Mouse (Mus musculus) cerebellum, adult 9-11 months (tissue): Measurements from ENCODE around the gene Syt2.

Experiments
- DNase-seq: peaks from one replicate; pipeline ENCODE4 v3.0.0; 2022

Syt2 gene

DNA sequence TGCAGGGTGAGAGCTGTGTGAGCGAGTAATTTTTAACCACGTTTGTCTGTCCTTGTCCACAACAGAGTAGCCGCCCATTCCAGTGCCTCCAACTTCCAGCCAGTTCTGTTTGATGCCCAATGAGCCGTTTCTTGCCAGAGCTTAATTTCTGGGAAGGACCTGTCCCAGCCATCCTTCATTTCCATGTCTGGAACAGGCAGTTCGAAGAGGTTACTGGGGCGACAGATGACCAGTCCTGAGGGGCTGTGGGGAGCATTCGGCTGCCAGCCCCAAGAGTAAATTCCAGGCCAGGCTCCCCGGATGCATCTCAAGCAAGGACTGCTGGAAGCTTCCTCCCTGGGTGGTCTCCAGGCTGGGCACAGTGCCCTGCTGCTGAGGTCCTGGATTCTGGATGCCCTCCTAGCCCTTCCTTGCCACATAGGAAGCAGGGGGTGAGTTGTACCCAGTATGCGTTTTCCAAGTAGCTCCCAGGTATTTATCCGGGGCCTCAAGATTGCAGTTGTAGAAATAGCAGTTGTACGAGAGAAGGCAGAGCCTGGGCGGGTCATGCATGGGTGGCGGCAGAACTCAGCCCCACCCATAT lies 4.9 kb downstream of the Syt2 start:
- DNase-seq, result peak; percentile 77

DNA sequence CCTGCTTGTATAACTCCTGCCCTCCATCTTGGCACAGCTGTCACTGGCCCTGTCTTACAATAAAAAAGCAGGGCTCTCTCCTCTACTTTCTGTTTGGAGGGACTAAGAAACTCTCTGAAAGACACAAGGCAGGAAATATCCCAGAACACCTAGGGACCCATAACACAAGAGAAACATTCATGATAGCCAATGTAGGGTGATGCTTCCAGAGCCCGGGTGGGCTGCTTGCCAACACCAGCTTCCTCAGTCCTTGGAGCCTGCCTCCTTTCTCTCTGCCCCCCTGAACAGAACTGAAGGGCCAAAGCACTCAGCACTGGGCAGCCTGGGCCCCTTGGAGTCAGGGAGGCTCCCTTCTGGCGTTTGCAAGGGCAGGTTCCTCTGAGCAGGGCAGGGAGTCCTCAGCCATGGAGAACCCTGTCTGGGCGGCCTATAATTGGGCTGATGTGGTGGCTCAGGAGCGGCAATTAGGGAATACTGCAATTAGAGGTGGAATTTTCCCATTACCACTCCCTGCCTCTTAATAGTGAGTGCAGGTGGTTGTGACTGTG lies 5.4 kb downstream of the Syt2 start:
- DNase-seq, result peak; percentile 76

GRCm38 (mm10) chr1:134653603-134654257 lies 7.3 kb downstream of the Syt2 start:
- DNase-seq, result no peak

- no peak for DNase-seq
Measured at GRCm38 (mm10) chr1:134658841-134659240, 12.4 kb downstream of the Syt2 start.

DNA sequence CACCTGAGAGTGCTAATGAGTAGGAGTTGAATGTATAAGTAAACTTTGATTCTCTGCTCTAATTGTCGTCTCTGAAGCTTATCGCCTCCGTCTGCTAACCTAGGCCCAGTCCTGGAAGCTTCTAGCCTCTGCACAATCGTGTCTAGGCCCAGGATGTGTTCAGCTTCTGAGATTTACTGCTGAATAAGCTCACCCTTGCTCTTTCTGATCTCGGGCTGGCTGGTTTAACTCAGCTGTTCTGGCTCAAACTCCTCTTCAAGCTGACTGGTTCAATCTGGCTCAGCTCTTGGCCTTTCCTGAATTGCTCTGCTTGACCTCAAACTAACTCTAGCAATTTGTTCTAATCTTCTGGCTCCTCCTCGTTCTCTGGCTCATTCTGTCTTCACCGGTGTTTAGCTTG lies 13.7 kb downstream of the Syt2 start:
- DNase-seq, result no peak

GRCm38 (mm10) chr1:134671234-134672070 lies 25.0 kb downstream of the Syt2 start:
- DNase-seq, result no peak

DNA sequence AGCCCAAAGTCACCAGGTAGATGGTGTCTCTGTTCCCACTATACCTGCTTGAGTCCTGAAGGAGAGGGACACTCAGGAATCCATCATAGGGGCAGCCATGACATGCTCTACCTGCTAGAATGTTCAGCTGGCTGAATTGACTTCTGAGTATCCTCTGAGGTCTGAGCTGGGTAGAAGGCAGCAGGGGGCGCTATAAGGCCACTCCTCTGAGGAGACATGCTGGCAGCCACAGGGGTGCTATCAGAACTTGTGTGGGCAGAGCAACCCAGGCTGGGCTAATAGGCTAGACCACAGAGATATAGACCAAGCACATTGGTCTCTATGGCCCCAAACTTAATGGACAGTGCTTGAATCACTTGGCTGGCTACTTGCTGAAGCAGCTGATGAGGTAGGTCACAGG lies 27.8 kb downstream of the Syt2 start:
- DNase-seq, result peak; percentile 67

DNA sequence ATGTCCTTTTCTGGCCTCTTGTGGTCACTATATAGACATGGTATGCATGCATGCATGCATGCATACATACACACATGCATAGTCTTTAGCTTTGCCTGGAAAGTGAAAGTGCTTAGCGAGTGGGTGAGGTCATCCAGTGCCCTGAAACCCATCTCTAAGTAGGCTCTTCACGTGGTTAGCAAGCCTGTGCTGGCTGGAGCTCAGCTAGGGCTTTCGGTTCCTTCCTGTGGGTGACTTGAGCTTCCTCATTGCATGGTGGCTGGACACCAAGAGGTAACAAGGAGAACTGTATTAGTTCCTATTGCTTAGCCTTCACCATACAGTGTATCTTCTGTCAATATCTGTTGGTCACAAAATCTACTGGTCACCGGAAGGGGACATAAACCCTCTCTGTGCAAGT lies 33.0 kb downstream of the Syt2 start:
- DNase-seq, result no peak

DNA sequence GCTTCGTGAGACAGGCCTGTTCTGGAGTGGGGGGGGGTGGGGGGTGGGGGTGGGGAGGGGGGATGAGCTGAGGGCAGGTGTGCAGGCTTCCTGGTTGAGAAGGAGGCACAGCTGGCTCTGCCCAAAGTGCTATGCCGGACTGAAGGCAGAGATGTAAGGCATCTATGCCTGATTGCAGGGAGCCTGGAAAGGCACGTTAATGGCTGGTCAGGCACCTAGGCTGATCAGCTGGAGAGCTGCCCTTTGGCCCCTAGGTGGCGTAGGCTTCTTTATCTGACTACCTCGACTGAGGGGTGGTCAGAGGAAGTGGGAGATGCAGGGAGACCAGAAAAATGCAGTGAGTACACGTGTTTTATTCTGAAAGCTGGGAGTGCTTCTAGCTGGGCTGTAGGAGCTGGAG lies 34.1 kb downstream of the Syt2 start:
- peak; percentile 28 for DNase-seq

DNA sequence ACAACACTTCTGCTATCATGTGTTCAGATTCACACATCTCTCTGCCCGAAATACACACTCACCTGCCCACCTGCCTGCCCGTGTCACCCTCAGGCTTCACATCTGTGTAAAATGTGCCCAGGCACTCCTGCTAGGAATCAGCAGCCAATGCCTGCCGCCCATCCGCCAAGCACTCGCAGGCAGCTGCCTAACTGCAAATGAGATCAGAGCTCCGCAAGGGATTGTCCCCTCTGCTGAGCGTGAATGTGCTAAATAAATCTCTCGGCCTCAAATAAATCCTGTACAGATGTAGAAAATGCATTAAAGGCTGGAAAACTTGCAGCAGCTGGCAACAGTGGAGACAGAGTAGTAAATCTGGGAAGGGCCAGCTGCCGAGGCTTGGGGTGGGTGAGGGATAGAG lies 36.0 kb downstream of the Syt2 start:
- no peak for DNase-seq

DNA sequence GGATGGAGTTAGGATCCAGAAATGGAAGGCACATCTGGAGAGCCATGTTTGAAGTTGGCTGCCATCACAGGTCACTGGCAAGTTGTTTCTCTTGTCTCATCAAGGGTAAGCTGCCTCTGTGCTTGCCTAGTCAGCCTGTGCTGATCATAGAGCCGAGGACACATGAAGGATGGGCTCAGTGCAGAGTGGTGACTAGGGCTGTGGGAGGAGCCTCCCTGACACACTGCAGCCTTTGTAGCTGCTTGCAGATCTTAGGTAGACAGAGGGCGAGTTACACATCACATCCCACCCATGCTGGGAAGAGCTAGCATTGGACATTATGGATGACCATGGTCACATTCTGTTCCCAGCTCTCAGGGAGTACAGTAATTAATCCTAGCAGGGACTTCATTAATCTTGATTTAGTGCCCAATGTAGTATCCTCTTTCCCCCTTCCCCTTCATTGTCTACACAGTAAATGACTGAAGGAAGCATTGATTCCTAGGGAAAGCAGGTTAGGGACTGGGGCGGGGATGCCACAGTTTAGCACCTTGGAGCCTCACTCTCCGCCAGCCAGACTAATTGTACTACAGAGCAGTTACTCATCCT lies 40.5 kb downstream of the Syt2 start:
- DNase-seq, result no peak

DNA sequence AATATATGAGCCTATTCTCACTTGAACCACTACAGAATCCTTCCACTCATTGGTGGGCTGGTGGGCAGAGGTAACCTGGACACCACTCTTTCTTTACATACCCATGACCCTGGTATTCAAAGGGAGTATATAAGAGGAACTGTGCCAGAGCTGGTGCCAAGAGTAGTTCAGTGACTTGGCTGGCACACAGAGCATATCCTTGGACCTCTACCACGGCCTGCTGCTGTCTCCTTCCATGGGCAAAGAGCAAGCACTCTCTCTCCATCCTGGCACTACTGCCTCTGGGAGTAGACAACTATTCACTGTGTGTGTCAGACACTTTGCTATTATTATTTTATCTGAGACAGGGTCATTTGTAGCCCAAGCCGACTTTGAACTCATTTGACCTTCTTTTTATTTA lies 49.8 kb downstream of the Syt2 start:
- DNase-seq, result peak; percentile 64

- DNase-seq, result peak; percentile 55
Measured at GRCm38 (mm10) chr1:134697073-134697472, 50.6 kb downstream of the Syt2 start.

DNA sequence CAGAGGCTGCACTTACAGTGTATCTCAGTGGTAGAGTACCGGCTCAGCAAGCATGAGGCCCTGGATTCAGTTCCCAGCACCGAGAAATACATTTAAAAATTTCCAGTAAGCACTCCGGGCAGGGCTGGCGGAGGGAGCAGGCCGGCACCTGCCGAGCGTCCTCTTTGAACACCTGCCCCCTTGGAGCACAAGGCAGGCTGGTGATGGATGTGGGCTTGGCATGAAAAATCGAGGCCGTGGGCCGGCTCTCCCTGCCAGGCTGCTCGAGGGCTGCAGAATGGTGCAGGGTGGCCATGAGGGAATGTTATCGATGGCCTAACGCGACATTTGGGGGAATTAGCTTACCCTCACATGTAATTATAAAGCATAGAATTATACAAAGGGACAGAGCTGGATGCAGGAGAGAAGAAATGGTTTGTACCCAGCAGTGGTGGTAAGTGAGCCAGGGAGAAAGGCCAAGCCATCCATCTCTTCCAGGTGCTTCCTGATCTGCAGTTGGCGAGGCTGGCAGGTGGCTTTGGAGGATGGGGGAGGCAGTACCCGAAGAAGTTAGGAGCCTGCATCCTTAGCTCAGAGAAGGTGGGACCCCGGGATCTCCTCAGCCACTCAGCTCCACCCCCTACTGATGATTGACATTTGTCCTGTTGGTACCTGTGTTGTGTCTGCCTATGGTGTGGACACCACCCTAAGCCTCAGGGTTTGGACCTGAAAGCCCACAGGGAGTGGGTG lies 51.2 kb downstream of the Syt2 start:
- DNase-seq, result peak; percentile 82

GRCm38 (mm10) chr1:134698486-134698885 lies 52.0 kb downstream of the Syt2 start:
- DNase-seq, result peak; percentile 80

- DNase-seq, result peak; percentile 94
Measured at GRCm38 (mm10) chr1:134699390-134699789, 52.9 kb downstream of the Syt2 start.

DNA sequence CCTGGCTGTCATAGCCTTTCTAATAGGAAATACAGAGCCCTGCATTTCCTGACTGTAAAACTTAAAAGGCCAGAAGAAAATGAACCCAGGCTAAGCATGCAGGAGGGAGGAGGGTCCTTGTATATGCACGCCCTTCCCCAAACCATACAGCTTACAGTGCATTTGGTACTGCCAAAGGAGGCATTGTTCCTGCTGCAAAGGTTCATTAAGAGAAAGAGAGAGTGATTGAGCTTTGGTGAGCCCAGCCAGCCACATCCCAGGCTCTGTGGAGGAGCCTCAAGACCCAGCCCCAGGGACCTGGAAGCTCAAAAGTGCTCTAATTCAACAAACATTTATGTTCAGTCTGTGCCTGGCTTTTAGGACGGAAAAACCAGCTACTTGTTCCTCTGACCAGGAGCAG lies 53.7 kb downstream of the Syt2 start:
- DNase-seq, result peak; percentile 36

- DNase-seq, result peak; percentile 61
Measured at GRCm38 (mm10) chr1:134700634-134701033, 54.2 kb downstream of the Syt2 start.

DNA sequence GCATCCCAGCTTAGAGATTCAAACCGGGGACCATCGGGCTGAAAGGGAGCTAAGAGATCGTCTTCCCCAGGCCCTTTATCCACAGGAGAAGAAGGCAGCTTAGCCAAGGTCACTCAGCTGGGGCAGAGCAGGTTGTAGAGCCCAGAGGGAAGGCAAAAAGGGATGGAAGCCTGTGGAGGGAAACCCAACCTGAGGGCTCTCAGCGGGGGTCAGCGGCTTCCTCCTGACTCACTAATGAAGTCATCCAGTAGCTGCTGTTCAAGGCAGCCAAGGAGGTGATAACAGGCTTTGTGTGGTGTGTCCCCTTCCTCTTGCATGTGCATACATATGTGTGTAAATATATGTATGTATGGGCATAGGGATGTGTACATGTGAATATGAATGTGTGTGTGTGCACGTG lies 54.7 kb downstream of the Syt2 start:
- DNase-seq, result peak; percentile 74

GRCm38 (mm10) chr1:134703232-134703631 lies 56.8 kb downstream of the Syt2 start:
- DNase-seq, result no peak

GRCm38 (mm10) chr1:134704396-134705306 lies 58.2 kb downstream of the Syt2 start:
- DNase-seq, result peak; percentile 83

GRCm38 (mm10) chr1:134706549-134706948 lies 60.1 kb downstream of the Syt2 start:
- peak; percentile 50 for DNase-seq
